Mouse (Mus musculus) heart, postnatal 0 days (tissue): ENCODE results near the gene Plk5. TPM values are rescaled to one million over a fixed set of nuclear protein-coding genes. Genes with fewer than 3 reads are reported as not detected.
A peak's percentile ranks its signal among the peaks of the same experiment; 100 is the strongest.

Experiments used
- ATAC-seq: fragments of 200-750 bp; cut with Nextera tagmentation; 2 replicates; pipeline ENCODE4 v1.8.0; 2017; ENCODE audit warnings: low read depth, moderate number of reproducible peaks, moderate library complexity; ENCODE audit not compliant: insufficient read depth
- DNase-seq: peaks from one replicate; pipeline ENCODE4 v3.0.0-alpha.2; 2016; ENCODE audit warnings: low spot score
- H3K27ac ChIP-seq: fragments of 300-500 bp; sonication (generic); 2 replicates; pipeline ENCODE4 v1.5.1; 2014; ENCODE audit warnings: low read depth, mild to moderate bottlenecking
- H3K27me3 ChIP-seq: fragments of 300-500 bp; sonication (generic); 2 replicates; pipeline ENCODE4 v1.6.1; 2014; ENCODE audit warnings: low read length, mixed read lengths; ENCODE audit not compliant: control insufficient read depth, insufficient read depth
- H3K36me3 ChIP-seq: fragments of 300-500 bp; sonication (generic); replicated peaks from 2 replicates; pipeline ENCODE4 v1.6.1; 2014; ENCODE audit warnings: low read length, mixed read lengths; ENCODE audit not compliant: control insufficient read depth, insufficient read depth
- H3K4me1 ChIP-seq: fragments of 300-500 bp; sonication (generic); 2 replicates; pipeline ENCODE4 v1.6.1; 2014; ENCODE audit warnings: antibody characterized with exemption; ENCODE audit not compliant: control insufficient read depth, insufficient read depth
- H3K4me2 ChIP-seq: fragments of 300-500 bp; sonication (generic); 2 replicates; pipeline ENCODE4 v1.6.1; 2014; ENCODE audit warnings: low read depth, mild to moderate bottlenecking, low read length, moderate library complexity
- H3K4me3 ChIP-seq: fragments of 300-500 bp; sonication (generic); 2 replicates; pipeline ENCODE4 v1.5.1; 2014; ENCODE audit warnings: low read depth, low read length
- H3K9ac ChIP-seq: fragments of 300-500 bp; sonication (generic); replicated peaks from 2 replicates; pipeline ENCODE4 v1.6.1; 2014; ENCODE audit warnings: low read depth, low read length, mixed read lengths
- H3K9me3 ChIP-seq: fragments of 300-500 bp; sonication (generic); replicated peaks from 2 replicates; pipeline ENCODE4 v1.6.1; 2016; ENCODE audit warnings: low read length; ENCODE audit not compliant: control insufficient read depth
- CTCF ChIP-seq: IDR thresholded peaks from 2 replicates; pipeline ENCODE4 v1.5.1; 2016; ENCODE audit warnings: antibody characterized with exemption, control low read depth, low read depth
- EP300 ChIP-seq: IDR thresholded peaks from 2 replicates; pipeline ENCODE4 v1.6.1; 2016; ENCODE audit warnings: antibody characterized with exemption, low read depth
- WGBS: fragments of 180-500 bp; shearing (Covaris S2); extraction: QIAGEN DNeasy Blood & Tissue Kit; methylation state at CpG from one replicate; pipeline ENCODE4 v1.1.7; 2014; 5-methylcytosine and 5-hydroxymethylcytosine counted together
- polyA plus RNA-seq: library from polyadenylated mRNA; unstranded; fragments of >200 nt; fragmentation: Nextera tagmentation; extraction: Ambion mirVana; gene quantifications from 2 replicates; pipeline ENCODE4 v1.2.1, GENCODE M21; 2015
- total RNA-seq: library from RNA; depleted of rRNA; stranded (reverse); fragments of >200 nt; gene quantifications from 2 replicates; pipeline ENCODE4 v1.2.3, GENCODE M21; 2014; ENCODE audit warnings: low replicate concordance; rRNA removed

The Plk5 gene
- total RNA-seq (1.7 TPM in 1 of 2 replicates, not detected in the other), polyA plus RNA-seq (0.05 TPM in 2 replicates)

GRCm38 (mm10) chr10:80356001-80356682, at the start of gene Plk5:
Gene Plk5, plus strand, starts transcription at chr10:80356459.
- Histone ChIP-seq H3K4me2 (peak within 1 kb of the TSS; percentile 46; the same call in 1 of the 2 replicates), H3K27me3 (peaks cover 81% of the 10 kb centered on the region), H3K27ac (no peak within 1 kb of the TSS), H3K9me3 (no peaks in the 10 kb centered on the region), H3K4me1 (no peaks in the 10 kb centered on the region), H3K36me3 (no peaks in the 10 kb centered on the region), H3K4me3 (peak within 1 kb of the TSS; percentile 28), H3K9ac (no peak within 1 kb of the TSS)
- ATAC-seq (no peak), DNase-seq (no peak)
- 2% methylated on average over 52 of the region's 53 CpGs for WGBS
- TF ChIP-seq EP300 (no peak), CTCF (no peak)

DNA sequence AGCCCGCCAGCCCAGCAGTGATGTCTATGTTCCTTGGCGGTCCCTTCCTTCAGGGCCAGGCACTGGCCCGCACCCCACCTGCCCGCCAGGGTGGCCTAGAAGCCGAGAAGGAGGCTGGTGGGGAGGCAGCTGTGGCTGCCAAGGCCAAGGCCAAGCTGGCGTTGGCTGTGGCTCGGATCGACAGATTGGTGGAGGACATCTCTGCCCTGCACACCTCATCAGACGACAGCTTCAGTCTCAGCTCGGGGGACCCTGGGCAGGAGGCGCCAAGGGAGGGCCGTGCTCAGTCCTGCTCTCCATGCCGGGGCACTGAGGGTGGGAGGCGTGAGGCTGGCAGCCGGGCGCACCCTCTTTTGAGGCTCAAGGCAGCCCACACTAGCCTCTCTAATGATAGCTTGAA, 44.7 kb upstream of the Plk5 start:
- H3K27me3 ChIP-seq: peaks cover 82% of the 10 kb centered on the region
- DNase-seq: no peak
- no peak overlapping the region for H3K27ac ChIP-seq
- WGBS: 74% methylated on average over 16 of the region's 16 CpGs
- H3K9me3 ChIP-seq: no peaks in the 10 kb centered on the region
- H3K4me2 ChIP-seq: no peak overlapping the region
- peaks cover 23% of the 10 kb centered on the region for H3K4me1 ChIP-seq
- no peaks in the 10 kb centered on the region for H3K36me3 ChIP-seq
- H3K9ac ChIP-seq: no peak overlapping the region
- no peak for TF ChIP-seq EP300
- no peak for TF ChIP-seq CTCF
- no peak overlapping the region for H3K4me3 ChIP-seq
- ATAC-seq: no peak

GRCm38 (mm10) chr10:80312586-80313504, 43.4 kb upstream of the Plk5 start:
- H3K36me3 ChIP-seq: no peaks in the 10 kb centered on the region
- no peak overlapping the region for H3K4me3 ChIP-seq
- TF ChIP-seq EP300: no peak
- no peak for TF ChIP-seq CTCF
- WGBS: 61% methylated on average over 54 of the region's 54 CpGs
- H3K27me3 ChIP-seq: peaks cover 71% of the 10 kb centered on the region
- no peak overlapping the region for H3K9ac ChIP-seq
- ATAC-seq (no peak), DNase-seq (no peak)
- no peak overlapping the region for H3K27ac ChIP-seq
- no peak overlapping the region for H3K4me2 ChIP-seq
- no peaks in the 10 kb centered on the region for H3K9me3 ChIP-seq
- peaks cover 27% of the 10 kb centered on the region for H3K4me1 ChIP-seq

DNA sequence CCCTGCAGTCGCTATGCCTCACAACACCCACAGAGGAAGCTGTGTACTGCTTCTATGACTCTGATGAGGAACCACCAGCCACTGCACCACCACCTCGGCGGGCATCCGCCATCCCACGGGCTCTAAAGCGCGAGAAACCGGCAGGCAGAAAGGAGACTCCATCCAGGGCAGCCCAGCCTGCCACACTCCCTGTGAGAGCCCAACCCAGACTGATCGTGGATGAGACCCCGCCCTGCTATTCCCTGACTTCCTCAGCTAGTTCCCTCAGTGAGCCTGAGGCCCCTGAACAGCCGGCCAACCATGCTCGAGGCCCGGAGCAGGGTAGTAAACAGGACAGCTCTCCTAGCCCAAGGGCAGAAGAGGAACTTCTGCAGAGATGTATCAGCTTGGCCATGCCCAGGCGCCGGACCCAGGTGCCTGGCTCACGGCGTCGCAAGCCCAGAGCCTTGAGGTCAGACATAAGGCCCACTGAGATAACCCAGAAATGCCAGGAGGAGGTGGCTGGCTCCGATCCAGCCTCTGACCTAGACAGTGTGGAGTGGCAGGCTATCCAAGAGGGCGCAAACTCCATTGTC, 42.5 kb upstream of the Plk5 start:
- Histone ChIP-seq H3K4me3 (no peak overlapping the region), H3K27me3 (peaks cover 66% of the 10 kb centered on the region), H3K4me2 (peak overlapping the region; percentile 11; the same call in 1 of the 2 replicates), H3K4me1 (peaks cover 27% of the 10 kb centered on the region), H3K9me3 (no peaks in the 10 kb centered on the region), H3K36me3 (peaks cover 6% of the 10 kb centered on the region), H3K9ac (no peak overlapping the region), H3K27ac (no peak overlapping the region)
- WGBS: 18% methylated on average over 20 of the region's 20 CpGs
- DNase-seq (no peak), ATAC-seq (no peak)
- TF ChIP-seq EP300 (no peak), CTCF (no peak)

DNA sequence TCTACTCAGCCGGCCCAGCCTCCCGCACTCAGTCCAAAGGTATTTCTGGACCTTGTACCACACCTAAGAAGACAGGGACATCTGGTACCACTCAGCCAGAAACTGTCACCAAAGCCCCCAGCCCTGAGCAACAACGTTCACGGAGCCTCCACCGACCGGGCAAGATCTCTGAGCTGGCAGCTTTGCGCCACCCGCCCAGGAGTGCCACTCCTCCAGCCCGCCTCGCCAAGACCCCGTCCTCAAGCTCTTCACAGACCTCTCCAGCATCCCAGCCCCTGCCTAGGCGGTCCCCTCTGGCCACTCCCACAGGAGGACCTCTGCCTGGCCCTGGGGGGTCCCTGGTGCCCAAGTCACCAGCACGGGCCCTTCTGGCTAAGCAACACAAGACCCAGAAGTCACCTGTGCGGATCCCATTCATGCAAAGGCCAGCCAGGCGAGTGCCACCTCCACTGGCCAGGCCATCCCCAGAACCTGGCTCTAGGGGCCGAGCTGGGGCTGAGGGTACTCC, 41.7 kb upstream of the Plk5 start:
- no peak overlapping the region for H3K27ac ChIP-seq
- no peak overlapping the region for H3K4me2 ChIP-seq
- ATAC-seq (no peak), DNase-seq (no peak)
- TF ChIP-seq EP300 (no peak), CTCF (no peak)
- no peak overlapping the region for H3K4me3 ChIP-seq
- peaks cover 31% of the 10 kb centered on the region for H3K4me1 ChIP-seq
- no peak overlapping the region for H3K9ac ChIP-seq
- WGBS: 44% methylated on average over 16 of the region's 16 CpGs
- peaks cover 10% of the 10 kb centered on the region for H3K36me3 ChIP-seq
- H3K9me3 ChIP-seq: no peaks in the 10 kb centered on the region
- peaks cover 60% of the 10 kb centered on the region for H3K27me3 ChIP-seq
